Mouse (Mus musculus) monocyte, adult 2 months (primary cell): ENCODE results near the gene Ap1g1.
"Not testable (repeated sequence)": the region's sequence is repeated elsewhere in the genome, so short reads cannot be mapped to it uniquely, and the experiment has no call there.

Experiments
- DNase-seq, 2 experiments: peaks; one replicate each; pipeline ENCODE4 v3.0.0; 2022; ENCODE audit warnings: low spot score in 2 of 2, low read depth in 1 of 2

The Ap1g1 gene

DNA sequence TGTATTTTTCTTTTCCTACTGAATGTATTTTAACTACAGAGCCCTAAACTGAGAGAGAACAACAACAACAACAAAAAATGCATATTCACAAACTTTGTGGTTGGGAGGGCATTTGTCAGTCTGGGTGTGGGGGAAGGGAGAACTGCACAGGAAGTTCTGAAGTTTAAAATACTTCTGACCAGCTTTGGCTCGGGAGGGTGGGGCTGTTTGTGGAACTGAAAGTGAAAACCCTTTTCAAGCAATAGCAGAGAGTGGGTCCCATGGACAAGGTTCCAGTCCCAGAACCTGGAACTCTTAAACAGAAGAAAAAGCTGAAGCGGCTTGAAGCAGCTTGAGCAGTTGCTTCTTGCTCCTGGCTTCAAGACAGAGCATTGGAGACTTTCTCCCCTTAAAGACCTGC lies 85.0 kb downstream of the Ap1g1 start:
- peak; percentile 43 to 52 for DNase-seq

DNA sequence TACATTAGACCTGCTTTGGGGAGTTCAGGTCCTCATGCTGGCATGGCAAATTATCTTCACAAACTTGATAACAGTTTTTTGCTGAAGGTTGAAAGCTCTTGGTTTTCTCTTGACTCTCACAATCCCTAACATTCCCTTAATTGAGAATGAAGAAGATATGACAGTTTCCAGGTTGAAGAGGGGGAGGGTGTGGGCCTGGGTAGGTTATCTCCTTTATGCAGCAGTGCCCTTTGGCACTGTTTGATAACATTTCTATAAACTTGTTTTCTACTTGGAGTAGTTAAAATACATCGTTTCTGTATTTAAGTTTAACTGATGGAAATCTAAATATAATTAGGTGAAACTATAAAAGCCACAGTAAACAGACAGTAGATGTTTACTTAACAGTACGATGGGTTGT lies 86.4 kb downstream of the Ap1g1 start:
- DNase-seq, result no peak

DNA sequence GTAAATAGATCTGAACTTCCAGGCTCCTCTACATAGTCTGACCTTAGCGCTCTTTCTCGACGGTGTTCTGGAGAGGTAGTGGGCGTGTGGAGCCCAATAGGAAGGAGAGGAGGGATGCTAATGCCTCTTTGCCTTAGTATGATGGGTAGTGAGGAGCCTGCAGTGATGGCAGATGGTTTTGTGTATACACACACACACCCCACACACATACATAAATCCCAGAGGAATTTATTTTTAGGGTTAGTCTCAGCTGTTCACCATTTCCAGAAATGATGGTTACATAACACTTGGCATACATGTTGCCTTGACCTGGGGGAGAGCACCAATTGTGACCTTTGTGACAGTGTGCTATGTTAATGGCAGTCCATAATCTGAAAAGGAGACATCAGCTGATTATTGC lies 87.2 kb downstream of the Ap1g1 start:
- no peak for DNase-seq

DNA sequence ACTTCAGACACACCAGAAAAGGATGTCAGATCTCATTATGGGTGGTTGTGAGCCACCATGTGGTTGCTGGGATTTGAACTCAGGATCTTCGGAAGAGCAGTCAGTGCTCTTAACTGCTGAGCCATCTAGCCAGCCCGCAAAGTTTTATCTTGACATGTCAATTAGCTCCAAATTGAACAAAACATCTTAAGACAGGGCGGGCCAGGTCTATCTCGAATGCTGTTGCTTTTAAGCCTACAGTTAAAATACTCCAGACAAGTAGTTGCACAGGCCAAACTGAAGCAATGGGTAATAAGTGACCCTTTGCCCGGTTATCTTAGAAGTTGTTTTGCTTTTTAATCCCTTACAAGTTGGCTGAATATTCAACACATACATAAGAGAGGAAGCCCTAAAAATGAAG lies 88.3 kb downstream of the Ap1g1 start:
- no peak for DNase-seq

DNA sequence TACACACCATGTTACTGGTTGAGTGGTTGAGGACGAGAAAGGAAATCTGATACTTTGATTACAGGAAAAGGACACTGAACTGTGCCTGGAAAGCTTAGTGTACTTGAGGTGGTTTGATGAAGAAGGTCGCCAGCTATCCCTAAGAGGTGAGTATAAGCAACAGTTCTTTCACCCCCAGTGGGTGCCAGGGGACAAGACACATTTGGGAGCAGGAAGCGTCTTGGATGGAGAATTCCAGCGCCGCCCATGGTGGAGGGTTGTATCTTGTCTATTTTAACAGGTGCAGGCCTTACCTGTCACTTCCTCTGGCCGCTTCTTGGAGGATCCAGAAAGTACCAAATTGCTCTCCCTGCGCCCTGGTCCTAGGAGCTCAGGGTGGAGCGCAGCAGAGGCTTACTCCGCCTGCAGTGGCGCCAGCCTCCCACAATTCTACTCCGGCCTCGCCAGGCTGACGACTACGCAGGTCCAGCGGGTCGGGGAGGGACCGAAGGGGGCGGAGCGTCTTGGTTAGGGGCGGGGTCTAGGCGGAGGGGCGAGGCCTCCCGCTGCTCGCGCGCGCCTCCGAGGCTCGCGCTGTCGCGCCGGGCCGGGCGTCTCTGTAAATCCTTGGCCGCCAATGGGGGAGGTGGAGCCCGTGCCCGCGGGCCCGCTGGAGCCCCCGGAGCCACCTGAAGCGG lies 89.8 kb downstream of the Ap1g1 start, which contains the start of gene Phlpp2:
Gene Phlpp2, plus strand, starts transcription at position 540 of the 677 bp plus-strand sequence.
- DNase-seq, result peak; percentile 77 to 92

DNA sequence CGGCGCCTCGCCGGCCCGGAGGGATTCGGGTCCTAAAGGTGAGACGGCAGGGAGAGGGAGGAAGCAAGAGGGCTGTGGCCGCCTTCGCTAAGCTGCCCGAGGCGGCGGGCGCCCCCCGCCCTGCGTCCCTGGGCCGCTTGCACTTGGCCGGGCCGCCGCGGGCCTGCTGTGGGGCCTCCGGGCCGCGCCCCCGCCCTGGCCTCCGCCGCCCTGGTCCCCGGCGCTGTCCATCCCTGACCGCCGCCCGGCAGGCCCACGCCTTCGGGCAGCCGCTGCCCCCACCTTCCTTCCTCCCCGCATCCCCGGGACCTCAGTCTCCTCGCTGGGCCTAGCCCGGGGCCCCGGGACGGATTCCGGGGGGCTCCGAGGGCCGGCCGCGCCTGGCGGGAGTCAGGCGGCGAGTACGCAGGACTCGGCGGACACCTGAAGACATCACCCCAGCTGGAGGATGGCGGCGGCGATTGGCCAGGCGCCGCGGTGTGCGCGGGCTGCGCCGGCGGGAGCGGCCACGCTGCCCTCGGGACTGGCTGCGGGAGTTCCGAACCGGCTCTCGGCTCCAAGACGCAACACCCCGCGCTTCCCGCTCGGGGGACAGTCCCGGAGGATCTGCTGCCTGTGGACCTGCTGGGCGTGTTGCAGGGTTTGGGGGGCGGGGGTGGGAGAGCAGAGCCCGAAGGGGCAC lies 90.5 kb downstream of the Ap1g1 start:
- DNase-seq, result peak in 1 of 2 experiments; percentile 3

DNA sequence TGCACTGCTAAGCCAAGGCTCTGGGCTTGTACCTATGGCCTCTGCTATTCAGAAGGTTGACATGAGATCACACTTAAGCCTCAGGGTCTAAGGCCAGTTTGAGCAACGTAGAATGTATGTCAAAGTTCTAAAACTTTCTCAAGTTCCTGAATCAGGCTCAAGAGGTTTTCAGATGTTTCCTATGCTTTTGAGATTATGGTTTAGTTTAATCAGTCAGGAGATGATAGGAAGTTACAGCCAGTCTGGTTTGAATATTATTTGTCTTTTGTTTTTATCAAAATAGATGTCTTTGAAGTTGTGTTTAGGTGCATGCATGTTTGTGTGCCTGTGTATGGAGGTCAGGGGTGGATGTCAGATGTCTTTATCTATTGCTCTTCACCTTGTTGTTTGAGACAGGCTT lies 92.7 kb downstream of the Ap1g1 start:
- no peak for DNase-seq

DNA sequence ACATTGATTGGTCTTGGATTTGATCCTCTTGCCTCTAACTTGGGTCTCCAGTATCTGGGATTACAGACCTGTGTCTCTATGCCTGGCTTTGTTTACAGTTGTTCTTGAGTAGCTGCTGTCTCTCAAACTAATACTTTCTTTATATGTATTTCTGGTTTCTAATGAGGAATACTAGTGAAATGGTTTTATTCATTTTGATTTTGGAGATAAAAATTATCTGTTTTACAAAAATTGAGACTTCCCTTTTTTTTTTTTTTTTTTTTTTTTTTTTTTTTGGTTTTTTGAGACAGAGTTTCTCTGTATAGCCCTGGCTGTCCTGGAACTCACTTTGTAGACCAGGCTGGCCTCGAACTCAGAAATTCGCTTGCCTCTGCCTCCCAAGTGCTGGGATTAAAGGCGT lies 95.4 kb downstream of the Ap1g1 start:
- DNase-seq, result not testable (repeated sequence)

DNA sequence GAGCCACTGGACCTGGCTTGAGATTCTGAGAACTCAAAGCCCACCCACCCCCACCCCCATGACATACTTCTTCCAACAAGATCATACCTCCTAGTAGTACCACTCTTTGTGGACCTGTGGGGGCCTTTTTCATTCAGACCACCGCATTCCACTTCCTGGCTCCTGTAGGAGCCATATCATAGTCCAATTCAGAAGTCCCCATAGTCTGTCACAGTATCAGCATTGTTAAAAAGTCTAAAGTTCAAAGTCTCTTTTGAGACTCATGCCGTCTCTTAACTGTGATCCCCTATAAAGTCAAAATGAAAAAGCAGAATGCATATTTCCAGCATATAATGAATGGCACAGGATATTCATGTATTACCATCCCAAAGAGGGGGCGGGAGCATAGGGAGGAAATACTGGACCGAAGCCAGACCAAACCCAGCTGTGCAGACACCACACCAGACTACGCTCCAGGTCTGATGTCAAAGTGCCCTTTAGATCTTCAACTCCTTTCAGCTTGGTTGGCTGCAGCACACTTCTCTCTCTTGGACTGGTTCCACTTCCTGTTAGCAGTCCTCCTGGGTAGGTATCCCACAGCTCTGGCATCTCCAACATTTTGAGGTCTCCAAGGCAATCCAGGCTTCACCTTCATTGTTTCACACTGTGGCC lies 101.8 kb downstream of the Ap1g1 start:
- DNase-seq, result no peak

DNA sequence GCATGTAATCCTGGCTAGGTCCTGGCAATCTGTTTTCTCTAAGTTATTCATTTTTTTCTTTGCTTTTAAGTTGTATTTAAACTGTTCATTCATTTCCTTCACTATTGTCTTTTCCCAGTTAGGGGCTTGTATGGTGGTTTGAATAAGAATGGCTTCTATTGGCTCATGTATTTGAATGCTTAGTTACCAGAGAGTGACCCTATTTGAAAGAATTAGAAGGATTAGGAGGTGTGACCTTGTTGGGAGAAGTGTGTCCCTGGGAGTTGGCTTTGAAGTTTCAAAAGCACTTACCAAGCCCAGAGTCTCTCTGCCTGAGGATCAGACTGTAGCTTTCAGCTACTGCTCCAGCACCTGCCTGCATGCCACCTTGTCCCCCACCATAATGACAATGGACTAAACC lies 106.9 kb downstream of the Ap1g1 start:
- DNase-seq, result no peak

DNA sequence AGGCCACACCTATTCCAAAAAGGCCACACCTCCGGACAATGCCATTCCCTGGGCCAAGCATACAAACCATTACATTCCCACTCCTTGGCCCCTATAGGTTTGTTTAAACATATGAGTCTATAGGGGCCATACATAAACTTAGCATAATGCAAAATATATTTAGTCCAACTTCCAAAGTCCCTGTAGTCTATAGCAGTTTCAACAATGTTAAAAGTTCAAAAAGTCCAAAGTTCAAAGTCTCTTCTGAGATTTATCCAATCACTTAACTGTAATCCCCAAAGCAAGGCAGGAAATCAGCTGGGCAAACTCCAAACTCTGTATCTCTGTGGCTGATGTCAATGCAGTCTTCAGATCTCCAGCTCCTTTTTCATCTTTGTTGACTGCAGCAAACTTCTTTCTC lies 110.9 kb downstream of the Ap1g1 start:
- no peak for DNase-seq

DNA sequence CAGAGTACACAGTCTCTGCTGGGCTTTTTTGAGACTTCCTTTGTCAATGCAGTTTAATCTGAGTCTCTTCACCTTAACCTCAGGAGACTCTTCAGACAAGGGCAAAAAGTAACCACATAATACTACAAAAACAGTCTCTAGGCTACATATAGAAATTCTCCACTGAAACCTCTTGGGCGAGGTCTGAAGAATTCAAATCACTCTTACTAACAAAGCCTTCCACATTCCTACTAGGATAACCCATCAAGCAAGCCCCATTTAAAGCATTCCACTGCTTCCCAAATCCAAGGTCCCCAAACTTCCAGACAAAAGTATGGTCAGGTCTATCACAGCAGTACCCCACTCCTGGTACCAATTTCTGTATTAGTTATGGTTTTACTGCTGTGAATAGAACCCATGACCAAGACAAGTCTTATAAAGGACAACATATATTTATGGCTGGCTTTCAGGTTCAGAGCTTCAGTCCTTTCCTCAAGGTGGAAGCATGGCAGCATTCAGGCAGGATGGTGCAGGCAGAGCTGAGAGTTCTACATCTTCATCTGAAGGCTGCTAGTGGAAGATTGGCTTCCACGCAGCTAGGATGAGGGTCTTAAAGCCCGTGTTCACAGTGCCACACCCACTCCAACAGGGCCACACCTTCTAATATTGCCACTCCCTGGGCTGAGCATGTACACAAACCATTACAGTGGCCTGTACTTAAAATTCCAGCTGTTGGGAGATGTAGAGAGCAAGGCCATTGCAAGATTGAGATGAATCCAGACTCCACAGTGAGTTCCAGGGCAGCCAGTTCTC lies 112.6 kb downstream of the Ap1g1 start:
- no peak for DNase-seq

DNA sequence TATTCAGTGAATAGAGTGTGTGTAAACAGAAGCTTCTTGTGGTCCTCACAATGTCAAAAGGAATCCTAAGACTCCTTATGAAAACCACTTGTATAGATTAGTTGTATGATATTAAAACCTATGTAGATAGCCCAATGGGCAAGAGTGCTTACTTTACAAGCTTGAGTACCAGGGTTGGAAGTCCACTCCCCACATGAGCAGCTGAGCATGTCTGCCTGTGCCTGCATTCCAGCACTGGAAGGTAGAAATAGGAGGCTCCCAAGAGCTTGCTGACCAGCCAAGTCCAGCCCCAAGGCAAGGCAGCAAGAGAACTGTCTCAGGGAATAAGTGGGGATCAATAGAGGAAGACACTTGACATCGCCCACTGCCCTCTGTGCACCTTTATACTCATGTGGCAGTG lies 116.3 kb downstream of the Ap1g1 start:
- DNase-seq, result no peak

DNA sequence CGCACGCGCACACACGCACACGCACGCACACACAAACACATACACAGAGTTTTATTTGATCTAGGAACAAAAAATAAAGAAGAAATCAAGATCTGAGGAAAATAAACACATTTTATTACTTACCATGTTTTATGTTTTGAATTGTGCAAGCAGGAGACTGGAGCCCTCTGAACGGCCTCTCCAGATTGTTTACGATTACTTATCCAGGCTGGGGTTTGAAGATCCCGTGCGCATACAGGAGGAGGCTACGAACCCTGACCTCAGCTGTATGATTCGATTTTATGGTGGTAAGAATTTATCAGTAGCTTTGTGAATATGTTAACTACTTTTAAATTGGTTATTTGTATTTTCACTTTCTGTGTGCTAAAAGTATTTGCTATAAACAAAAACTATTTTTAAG lies 117.0 kb downstream of the Ap1g1 start:
- DNase-seq, result no peak

DNA sequence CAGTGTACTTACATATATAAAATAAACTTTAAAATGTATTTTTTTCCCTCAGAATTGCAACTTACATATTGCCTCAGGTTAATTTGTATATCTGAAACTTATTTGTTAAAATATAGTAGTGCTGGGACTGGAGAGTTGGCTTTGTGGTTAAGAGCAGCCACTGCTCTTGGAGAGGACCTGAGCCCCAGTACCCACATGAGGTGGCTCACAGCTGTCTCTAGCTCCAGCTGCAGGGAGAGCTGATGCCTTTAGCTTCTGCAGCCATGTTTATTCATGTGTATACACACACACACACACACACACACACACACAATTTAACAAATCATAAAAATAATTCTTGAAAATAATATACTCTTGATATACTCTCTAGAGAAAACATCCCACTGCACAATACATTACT lies 124.0 kb downstream of the Ap1g1 start:
- no peak for DNase-seq

DNA sequence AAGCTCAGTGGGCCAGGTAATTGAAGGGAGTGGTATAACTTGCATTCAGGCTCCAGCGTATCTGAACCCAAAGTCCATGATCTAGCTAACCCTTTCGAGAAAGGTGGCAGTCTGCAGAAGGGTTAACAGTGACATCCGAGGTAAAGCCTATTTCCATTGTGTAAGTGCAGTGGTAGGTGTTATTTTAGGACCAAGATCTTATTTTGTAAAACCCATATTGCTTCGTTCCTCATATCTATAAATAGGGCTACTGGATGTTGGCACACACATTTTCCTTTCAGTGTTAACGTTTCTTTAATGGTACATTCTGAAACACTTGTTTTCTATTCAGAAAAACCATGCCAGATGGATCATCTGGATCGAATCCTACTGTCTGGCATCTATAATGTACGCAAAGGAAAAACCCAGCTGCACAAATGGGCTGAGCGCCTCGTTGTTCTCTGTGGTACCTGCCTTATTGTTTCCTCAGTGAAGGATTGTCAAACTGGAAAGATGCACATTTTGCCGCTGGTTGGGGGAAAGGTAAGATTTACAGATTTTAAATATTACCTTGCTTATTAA lies 125.6 kb downstream of the Ap1g1 start:
- no peak for DNase-seq

DNA sequence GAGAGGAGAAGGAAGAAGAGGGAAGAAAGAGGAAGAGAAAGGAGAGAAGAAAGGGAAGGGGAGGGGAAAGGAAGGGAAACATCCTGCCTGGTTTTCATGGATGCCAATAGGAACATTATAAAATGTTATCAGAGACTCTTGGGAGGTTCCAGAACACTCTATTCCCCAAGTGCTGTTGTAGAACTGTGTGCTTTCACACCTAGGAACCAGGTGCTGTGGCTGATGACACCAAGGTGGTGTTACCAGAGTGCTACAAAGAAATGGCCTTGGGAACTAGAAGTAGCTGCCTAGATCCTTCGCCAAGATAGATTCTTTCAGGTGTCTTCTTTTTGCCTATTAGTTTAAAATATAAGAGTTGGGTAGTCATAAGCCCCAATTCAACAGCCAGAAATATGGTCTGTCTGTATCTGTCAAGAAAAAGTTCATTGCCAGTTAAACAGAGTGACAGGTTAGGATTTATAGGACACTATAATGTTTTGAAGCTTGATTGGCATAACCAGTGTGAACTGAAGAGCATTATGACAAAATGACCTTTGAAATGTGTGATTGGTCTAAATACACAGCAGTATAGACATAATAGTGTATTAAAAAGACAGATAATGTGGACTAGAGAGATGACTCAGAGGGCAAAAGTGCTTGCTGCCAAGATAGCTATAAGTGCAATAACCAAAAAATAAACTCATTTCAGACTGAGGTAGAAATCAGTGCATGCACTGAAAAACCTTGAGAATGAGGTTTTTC lies 126.7 kb downstream of the Ap1g1 start:
- DNase-seq, result no peak

DNA sequence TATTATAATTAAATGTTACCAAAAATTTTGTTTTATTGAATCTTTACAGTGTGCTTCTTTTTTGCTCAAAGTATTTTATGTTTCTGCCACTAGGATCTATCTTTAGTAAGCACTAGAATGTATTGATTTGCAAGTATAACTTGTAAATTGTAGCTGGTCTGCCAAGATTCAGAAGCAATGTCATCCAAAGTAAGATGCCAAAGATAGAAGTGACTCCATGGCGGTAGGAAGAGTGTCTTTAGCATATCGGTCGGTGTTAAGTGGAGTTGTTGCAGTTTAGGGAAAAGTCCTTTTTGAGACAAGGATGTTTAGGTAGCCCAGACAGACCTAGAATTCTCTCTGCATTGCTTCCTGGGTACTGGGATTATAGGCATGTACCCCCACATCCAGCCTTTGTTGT lies 128.6 kb downstream of the Ap1g1 start:
- DNase-seq, result no peak

DNA sequence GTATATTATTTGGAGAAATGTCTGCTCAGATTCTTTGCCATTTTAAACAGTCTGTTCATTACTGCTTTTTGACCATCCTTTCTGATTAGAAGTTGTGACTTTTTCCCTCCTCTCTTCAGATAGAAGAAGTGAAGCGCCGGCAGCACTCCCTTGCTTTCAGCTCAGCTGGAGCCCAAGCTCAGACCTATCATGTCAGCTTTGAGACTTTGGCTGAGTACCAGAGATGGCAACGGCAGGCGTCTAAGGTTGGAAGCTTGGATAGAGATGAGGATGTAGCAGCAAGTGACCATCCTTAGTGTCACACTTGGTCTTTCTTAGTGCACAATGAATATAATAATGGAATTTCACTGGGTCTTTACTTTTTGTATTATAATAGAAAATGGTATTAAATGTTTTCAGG lies 129.0 kb downstream of the Ap1g1 start:
- DNase-seq, result no peak
